Mouse (Mus musculus) right cerebral cortex, postnatal 10 days (tissue): Measurements from ENCODE around the gene Zfp455.
A peak's percentile ranks its signal among the peaks of the same experiment; 100 is the strongest.
"Not testable (repeated sequence)": the region's sequence is repeated elsewhere in the genome, so short reads cannot be mapped to it uniquely, and the experiment has no call there.

Experiments
- DNase-seq, 2 experiments: peaks; one replicate each; pipeline ENCODE4 v3.0.0; 2021; ENCODE audit warnings: low spot score in 2 of 2

Zfp455 gene

DNA sequence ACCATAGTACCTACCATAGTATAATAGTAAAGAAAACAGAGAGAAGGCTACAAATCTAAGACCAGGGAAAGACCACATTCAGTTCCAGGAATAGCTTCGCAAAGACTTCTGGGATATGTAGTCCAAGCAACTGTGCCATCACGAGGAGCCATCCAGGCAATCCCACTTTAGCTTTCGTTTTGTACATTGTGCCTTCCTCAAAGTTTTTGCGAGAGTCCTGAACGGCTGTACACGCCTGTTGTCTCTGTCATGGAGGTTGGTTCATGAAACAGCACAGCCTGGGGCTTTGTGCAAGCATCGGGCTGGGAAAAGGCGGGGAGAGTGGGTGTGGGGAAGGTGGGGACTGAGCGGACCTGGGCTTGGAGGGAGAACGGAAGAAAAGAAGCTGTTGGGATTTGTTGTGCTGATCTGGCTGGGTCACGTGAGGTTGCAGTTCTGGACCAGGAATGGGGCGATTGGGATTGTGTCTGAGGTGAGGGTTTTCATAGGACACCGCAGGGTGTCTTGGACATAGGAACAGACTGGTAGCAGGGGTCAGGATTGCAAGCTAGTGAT, at the start of gene Zfp455:
Gene Zfp455 (plus strand): TSS at position 167 of the 555 bp plus-strand sequence.
- DNase-seq = peak; percentile 48 to 62

DNA sequence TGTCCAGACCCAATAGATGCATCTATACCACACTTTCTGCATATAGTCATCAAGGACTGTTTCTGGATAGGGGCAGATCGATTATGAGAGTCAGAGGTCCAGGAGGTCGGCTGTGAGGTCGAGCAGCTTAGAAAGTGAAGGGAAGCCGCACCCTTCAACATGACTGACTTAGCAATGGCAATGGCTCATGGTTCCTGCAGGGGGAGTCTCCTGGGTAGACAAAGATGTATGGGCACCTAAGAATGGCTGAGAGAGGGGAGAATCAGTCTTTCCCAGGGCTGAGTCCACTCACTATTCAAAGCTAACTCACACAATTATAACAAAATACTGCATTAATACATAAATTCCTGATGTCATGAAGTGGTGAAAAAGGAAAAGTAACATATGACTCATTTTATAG, 28.2 kb upstream of the Zfp455 start:
- DNase-seq = not testable (repeated sequence)

DNA sequence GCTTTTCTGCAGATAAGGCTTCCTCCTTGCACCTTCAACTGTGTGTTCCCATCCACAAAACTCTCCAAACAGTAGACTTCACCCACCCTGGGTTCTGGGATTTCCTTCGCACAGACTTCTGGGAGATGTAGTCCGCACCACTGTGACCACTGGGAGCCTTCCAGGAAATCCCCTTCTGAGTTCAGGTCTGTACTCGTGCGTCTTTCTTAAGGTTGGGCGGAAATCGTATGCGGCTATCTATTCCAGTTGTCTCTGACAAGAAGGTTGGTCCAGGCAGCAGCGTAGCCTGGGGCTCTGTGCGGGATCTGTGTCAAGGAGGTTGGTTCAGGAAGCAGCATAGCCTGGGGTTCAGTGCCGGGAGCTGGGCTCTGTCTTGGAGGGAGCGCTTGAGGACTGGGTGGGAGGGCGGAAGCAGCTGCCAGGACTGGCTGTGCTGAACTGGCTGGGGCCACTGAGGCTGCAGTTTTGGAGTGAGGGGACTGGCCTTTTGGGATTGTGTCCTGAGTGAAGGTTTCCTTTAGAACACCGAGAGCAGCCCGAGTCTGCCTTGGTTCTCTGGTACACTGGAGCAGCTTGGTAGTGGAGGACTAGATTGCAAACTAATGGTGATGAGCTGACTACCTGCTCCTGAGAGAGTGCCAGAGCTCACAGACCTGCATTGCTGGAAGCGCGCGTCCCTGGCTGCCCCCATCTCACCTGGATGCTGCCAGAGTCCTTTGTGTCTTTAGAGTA, 21.1 kb upstream of the Zfp455 start, which contains the start of gene Rsl1:
Gene Rsl1 (plus strand): TSS at position 192 of the 732 bp plus-strand sequence.
- peak; percentile 82 to 84 for DNase-seq

DNA sequence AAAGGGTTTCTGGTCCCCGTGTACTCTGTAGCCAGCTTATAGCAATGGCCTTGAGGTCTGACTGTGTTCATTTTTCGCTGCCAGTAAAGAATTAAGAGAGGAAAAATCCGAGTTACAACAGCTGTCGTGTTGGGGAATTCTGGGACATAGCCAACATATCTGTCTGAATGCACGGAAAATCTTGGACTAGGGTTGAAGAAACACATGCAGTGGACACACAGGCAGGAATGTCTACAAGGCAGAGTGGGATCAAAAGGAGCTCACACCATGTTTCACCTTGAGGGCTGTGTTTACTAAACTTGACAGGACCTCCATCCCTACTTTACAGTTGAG, 20.6 kb upstream of the Zfp455 start:
- no peak for DNase-seq

DNA sequence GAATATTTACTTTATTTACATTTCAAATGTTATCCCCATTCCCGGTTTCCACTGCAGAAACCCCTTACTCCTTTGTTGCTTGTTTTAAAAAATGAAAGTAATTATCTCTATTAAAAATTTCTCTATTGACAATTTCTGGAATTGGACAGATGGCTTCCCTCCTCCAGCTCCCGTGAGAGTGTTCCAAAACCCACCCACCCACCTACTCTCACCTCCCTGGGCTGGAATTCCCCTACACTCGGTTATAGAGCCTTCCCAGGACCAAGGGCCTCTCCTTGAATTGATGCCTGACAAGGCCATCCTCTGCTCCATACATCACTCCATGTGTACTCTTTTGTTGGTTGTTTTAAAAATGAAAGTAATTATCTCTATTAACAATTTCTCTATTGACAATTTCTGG, 7.3 kb downstream of the Zfp455 start:
- DNase-seq = no peak

DNA sequence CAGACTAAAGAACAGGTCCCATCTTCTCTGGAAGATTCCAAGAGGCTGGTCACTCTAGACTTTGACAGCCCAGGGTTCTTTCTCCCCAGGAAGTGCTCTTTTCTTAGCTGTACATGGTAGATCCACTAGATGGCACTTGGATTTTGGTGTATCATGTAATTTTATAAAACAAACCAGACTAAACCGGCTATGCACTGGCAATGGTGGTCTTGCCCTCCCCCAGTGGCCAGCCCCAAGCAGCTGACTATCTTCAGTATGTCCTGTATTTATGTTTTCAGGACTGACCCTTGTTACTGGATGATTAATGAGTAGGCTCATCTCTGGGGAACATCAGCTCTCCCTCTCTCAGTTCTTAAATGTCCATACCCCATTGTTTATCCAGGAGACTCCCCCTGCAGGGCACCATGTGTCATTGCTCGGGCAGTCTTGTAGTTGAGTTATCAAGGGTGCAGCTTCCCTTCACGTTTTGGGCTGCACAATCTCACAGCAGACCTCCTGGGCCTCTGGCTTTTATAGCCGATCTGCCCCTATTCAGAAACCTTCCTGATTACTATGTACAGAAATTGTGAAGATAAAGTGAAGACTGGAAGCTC, 19.8 kb downstream of the Zfp455 start:
- DNase-seq = no peak
